Mouse (Mus musculus) heart, embryonic 16.5 days (tissue): ENCODE results near the gene Bach2. TPM values are rescaled to one million over a fixed set of nuclear protein-coding genes. Genes with fewer than 3 reads are reported as not detected.

Source experiments
- ATAC-seq: fragments of 200-750 bp; cut with Nextera tagmentation; replicated peaks from 2 replicates; pipeline ENCODE4 v1.8.0; 2017; ENCODE audit warnings: moderate number of reproducible peaks; ENCODE audit not compliant: insufficient read depth, low FRiP score; ENCODE audit errors: extremely low read depth
- H3K27ac ChIP-seq: fragments of 300-500 bp; sonication (generic); 2 replicates; pipeline ENCODE4 v1.5.1; 2014; ENCODE audit warnings: mild to moderate bottlenecking, low read length, control low read depth, moderate library complexity
- H3K27me3 ChIP-seq: fragments of 300-500 bp; sonication (generic); 2 replicates; pipeline ENCODE4 v1.6.1; 2014; ENCODE audit warnings: low read length, mixed read lengths; ENCODE audit not compliant: control insufficient read depth, insufficient read depth
- H3K36me3 ChIP-seq: fragments of 300-500 bp; sonication (generic); 2 replicates; pipeline ENCODE4 v1.6.1; 2014; ENCODE audit not compliant: control insufficient read depth, insufficient read depth
- H3K4me1 ChIP-seq: fragments of 300-500 bp; sonication (generic); 2 replicates; pipeline ENCODE4 v1.6.1; 2014; ENCODE audit warnings: low read length, mixed read lengths; ENCODE audit not compliant: control insufficient read depth, insufficient read depth
- H3K4me2 ChIP-seq: fragments of 300-500 bp; sonication (generic); 2 replicates; pipeline ENCODE4 v1.6.1; 2014; ENCODE audit warnings: low read depth, mild to moderate bottlenecking, control low read depth, low read length
- H3K4me3 ChIP-seq: fragments of 300-500 bp; sonication (generic); 2 replicates; pipeline ENCODE4 v1.5.1; 2014; ENCODE audit warnings: mild to moderate bottlenecking, control low read depth, low read length
- H3K9ac ChIP-seq: fragments of 300-500 bp; sonication (generic); 2 replicates; pipeline ENCODE4 v1.6.1; 2014; ENCODE audit warnings: low read length, control low read depth
- H3K9me3 ChIP-seq: fragments of 300-500 bp; sonication (generic); replicated peaks from 2 replicates; pipeline ENCODE4 v1.6.1; 2016; ENCODE audit warnings: low read length; ENCODE audit not compliant: control insufficient read depth
- WGBS: fragments of 180-500 bp; shearing (Covaris S2); extraction: QIAGEN DNeasy Blood & Tissue Kit; methylation state at CpG from one replicate; pipeline ENCODE4 v1.1.7; 2014; 5-methylcytosine and 5-hydroxymethylcytosine counted together
- polyA plus RNA-seq: library from polyadenylated mRNA; unstranded; fragments of >200 nt; fragmentation: Nextera tagmentation; extraction: Ambion mirVana; gene quantifications from 2 replicates; pipeline ENCODE4 v1.2.1, GENCODE M21; 2015

Gene Bach2
- polyA plus RNA-seq, 1 experiment from 2014 or later = 5.0 TPM

- no peak for ATAC-seq
- H3K27ac ChIP-seq = no peak overlapping the region
- H3K9me3 ChIP-seq = no peaks in the 10 kb centered on the region
- 80% methylated on average over 7 of the region's 7 CpGs for WGBS
- H3K27me3 ChIP-seq = no peaks in the 10 kb centered on the region
- H3K4me1 ChIP-seq = no peaks in the 10 kb centered on the region
- no peak overlapping the region for H3K4me2 ChIP-seq
- H3K36me3 ChIP-seq = no peaks in the 10 kb centered on the region
- no peak overlapping the region for H3K4me3 ChIP-seq
- no peak overlapping the region for H3K9ac ChIP-seq
These were observed 176.4 kb downstream of the Bach2 start for GRCm38 (mm10) chr4:32414959-32415358.

- WGBS = 87% methylated on average over 8 of the region's 8 CpGs
- Histone ChIP-seq H3K9ac (no peak overlapping the region), H3K27me3 (no peaks in the 10 kb centered on the region), H3K27ac (no peak overlapping the region), H3K4me3 (no peak overlapping the region), H3K4me1 (no peaks in the 10 kb centered on the region), H3K9me3 (no peaks in the 10 kb centered on the region), H3K4me2 (no peak overlapping the region), H3K36me3 (no peaks in the 10 kb centered on the region)
- no peak for ATAC-seq
These were observed 179.3 kb downstream of the Bach2 start for GRCm38 (mm10) chr4:32417939-32418338.

- Histone ChIP-seq H3K4me2 (no peak overlapping the region), H3K27ac (no peak overlapping the region), H3K9ac (no peak overlapping the region), H3K36me3 (no peaks in the 10 kb centered on the region), H3K9me3 (no peaks in the 10 kb centered on the region), H3K27me3 (no peaks in the 10 kb centered on the region), H3K4me3 (no peak overlapping the region), H3K4me1 (no peaks in the 10 kb centered on the region)
- WGBS = 89% methylated on average over 8 of the region's 8 CpGs
- ATAC-seq = no peak
These were observed 183.0 kb downstream of the Bach2 start for GRCm38 (mm10) chr4:32421570-32421969.

GRCm38 (mm10) chr4:32422427-32422826 lies 183.8 kb downstream of the Bach2 start:
- WGBS = 91% methylated on average over 4 of the region's 4 CpGs
- Histone ChIP-seq H3K27ac (no peak overlapping the region), H3K4me1 (no peaks in the 10 kb centered on the region), H3K4me2 (no peak overlapping the region), H3K27me3 (no peaks in the 10 kb centered on the region), H3K9ac (no peak overlapping the region), H3K36me3 (no peaks in the 10 kb centered on the region), H3K9me3 (no peaks in the 10 kb centered on the region), H3K4me3 (no peak overlapping the region)
- ATAC-seq = no peak

GRCm38 (mm10) chr4:32423667-32424066 lies 185.1 kb downstream of the Bach2 start:
- no peaks in the 10 kb centered on the region for H3K27me3 ChIP-seq
- H3K4me2 ChIP-seq = no peak overlapping the region
- H3K27ac ChIP-seq = no peak overlapping the region
- no peaks in the 10 kb centered on the region for H3K9me3 ChIP-seq
- no peak for ATAC-seq
- 55% methylated on average over 5 of the region's 5 CpGs for WGBS
- no peaks in the 10 kb centered on the region for H3K36me3 ChIP-seq
- H3K4me3 ChIP-seq = no peak overlapping the region
- H3K4me1 ChIP-seq = no peaks in the 10 kb centered on the region
- no peak overlapping the region for H3K9ac ChIP-seq

- no peaks in the 10 kb centered on the region for H3K9me3 ChIP-seq
- 75% methylated on average over 7 of the region's 7 CpGs for WGBS
- H3K27me3 ChIP-seq = no peaks in the 10 kb centered on the region
- H3K4me1 ChIP-seq = no peaks in the 10 kb centered on the region
- ATAC-seq = no peak
- H3K4me3 ChIP-seq = no peak overlapping the region
- H3K27ac ChIP-seq = no peak overlapping the region
- no peak overlapping the region for H3K9ac ChIP-seq
- H3K36me3 ChIP-seq = no peaks in the 10 kb centered on the region
- H3K4me2 ChIP-seq = no peak overlapping the region
These were observed 185.8 kb downstream of the Bach2 start for GRCm38 (mm10) chr4:32424434-32424833.

- Histone ChIP-seq H3K36me3 (no peaks in the 10 kb centered on the region), H3K27me3 (no peaks in the 10 kb centered on the region), H3K4me3 (no peak overlapping the region), H3K4me2 (no peak overlapping the region), H3K27ac (no peak overlapping the region), H3K9me3 (no peaks in the 10 kb centered on the region), H3K9ac (no peak overlapping the region), H3K4me1 (no peaks in the 10 kb centered on the region)
- WGBS = 82% methylated on average over 7 of the region's 7 CpGs
- ATAC-seq = no peak
These were observed 186.5 kb downstream of the Bach2 start for GRCm38 (mm10) chr4:32425060-32425459.

GRCm38 (mm10) chr4:32425641-32426040 lies 187.0 kb downstream of the Bach2 start:
- Histone ChIP-seq H3K4me1 (0 out of 2 replicates have a peak, but pooled peaks cover 1% of the 10 kb centered on the region), H3K36me3 (no peaks in the 10 kb centered on the region), H3K9ac (no peak overlapping the region), H3K27ac (no peak overlapping the region), H3K9me3 (no peaks in the 10 kb centered on the region), H3K4me3 (no peak overlapping the region), H3K27me3 (no peaks in the 10 kb centered on the region), H3K4me2 (no peak overlapping the region)
- no peak for ATAC-seq
- 69% methylated on average over 3 of the region's 3 CpGs for WGBS

- 83% methylated on average over 27 of the region's 27 CpGs for WGBS
- no peak overlapping the region for H3K9ac ChIP-seq
These were observed 188.4 kb downstream of the Bach2 start for GRCm38 (mm10) chr4:32426779-32427577.

More at GRCm38 (mm10) chr4:32426779-32427577, 188.4 kb downstream of the Bach2 start:
- ATAC-seq = no peak
- H3K4me2 ChIP-seq = no peak overlapping the region
- no peak overlapping the region for H3K4me3 ChIP-seq
- H3K36me3 ChIP-seq = no peaks in the 10 kb centered on the region
- no peaks in the 10 kb centered on the region for H3K27me3 ChIP-seq
- H3K9me3 ChIP-seq = no peaks in the 10 kb centered on the region
- H3K27ac ChIP-seq = no peak overlapping the region
- peaks cover 8% of the 10 kb centered on the region; the same call in 1 of the 2 replicates for H3K4me1 ChIP-seq
